Mouse (Mus musculus) liver, postnatal 0 days (tissue): ENCODE data around the gene Lca5l. TPM values are rescaled to one million over a fixed set of nuclear protein-coding genes. Genes with fewer than 3 reads are reported as not detected.

ENCODE experiments used
- ATAC-seq: fragments of 200-750 bp; cut with Nextera tagmentation; 2 replicates; pipeline ENCODE4 v1.8.0; 2017; ENCODE audit warnings: mild to moderate bottlenecking, moderate library complexity
- DNase-seq: peaks from one replicate; pipeline ENCODE4 v3.0.0-alpha.2; 2016
- H3K27ac ChIP-seq: fragments of 300-500 bp; sonication (generic); 2 replicates; pipeline ENCODE4 v1.5.1; 2014; ENCODE audit warnings: antibody characterized with exemption, moderate library complexity, mild to moderate bottlenecking, low read depth
- H3K27me3 ChIP-seq: fragments of 300-500 bp; sonication (generic); 2 replicates; pipeline ENCODE4 v1.6.1; 2014; ENCODE audit warnings: low read length, control low read depth, mixed read lengths; ENCODE audit not compliant: insufficient read depth
- H3K36me3 ChIP-seq: fragments of 300-500 bp; sonication (generic); replicated peaks from 2 replicates; pipeline ENCODE4 v1.6.1; 2014; ENCODE audit warnings: mild to moderate bottlenecking, control low read depth, low read length, moderate library complexity, mixed read lengths; ENCODE audit not compliant: insufficient read depth
- H3K4me1 ChIP-seq: fragments of 300-500 bp; sonication (generic); 2 replicates; pipeline ENCODE4 v1.6.1; 2014; ENCODE audit warnings: antibody characterized with exemption, mild to moderate bottlenecking, control low read depth; ENCODE audit not compliant: insufficient read depth
- H3K4me2 ChIP-seq: fragments of 300-500 bp; sonication (generic); 2 replicates; pipeline ENCODE4 v1.6.1; 2014; ENCODE audit warnings: low read depth, mild to moderate bottlenecking, low read length, moderate library complexity, mixed read lengths
- H3K4me3 ChIP-seq: fragments of 300-500 bp; sonication (generic); 2 replicates; pipeline ENCODE4 v1.5.1; 2014; ENCODE audit warnings: low read depth, low read length
- H3K9ac ChIP-seq: fragments of 300-500 bp; sonication (generic); replicated peaks from 2 replicates; pipeline ENCODE4 v1.6.1; 2014; ENCODE audit warnings: mild to moderate bottlenecking, moderate library complexity
- H3K9me3 ChIP-seq: fragments of 300-500 bp; sonication (generic); 2 replicates; pipeline ENCODE4 v1.6.1; 2016; ENCODE audit warnings: mild to moderate bottlenecking, control low read depth, low read length, mixed read lengths
- CTCF ChIP-seq: sonication (generic); IDR thresholded peaks from 2 replicates; pipeline ENCODE4 v1.5.1; 2016; ENCODE audit warnings: antibody characterized with exemption, low read depth
- EP300 ChIP-seq: IDR thresholded peaks from 2 replicates; pipeline ENCODE4 v1.6.1; 2016; ENCODE audit warnings: antibody characterized with exemption, low read depth, mild to moderate bottlenecking
- WGBS: fragments of 180-500 bp; shearing (Covaris S2); extraction: QIAGEN DNeasy Blood & Tissue Kit; methylation state at CpG from one replicate; pipeline ENCODE4 v1.1.7; 2014; ENCODE audit not compliant: insufficient replicate concordance; 5-methylcytosine and 5-hydroxymethylcytosine counted together
- polyA plus RNA-seq: library from polyadenylated mRNA; unstranded; fragments of >200 nt; fragmentation: Nextera tagmentation; extraction: Ambion mirVana; gene quantifications from 2 replicates; pipeline ENCODE4 v1.2.1, GENCODE M21; 2015

The Lca5l gene
- polyA plus RNA-seq, 1 experiment from 2014 or later = 0.06 TPM

GRCm38 (mm10) chr16:96112769-96113168 lies 79.3 kb downstream of the Lca5l start:
- no peak overlapping the region for H3K4me2 ChIP-seq
- no peaks in the 10 kb centered on the region for H3K9me3 ChIP-seq
- TF ChIP-seq EP300 (no peak), CTCF (peak; percentile 39)
- ATAC-seq = no peak
- H3K9ac ChIP-seq = no peak overlapping the region
- H3K4me1 ChIP-seq = no peaks in the 10 kb centered on the region
- DNase-seq = no peak
- H3K27ac ChIP-seq = no peak overlapping the region
- 48% methylated on average over 2 of the region's 2 CpGs for WGBS
- no peaks in the 10 kb centered on the region for H3K27me3 ChIP-seq
- no peak overlapping the region for H3K4me3 ChIP-seq
- H3K36me3 ChIP-seq = no peaks in the 10 kb centered on the region

GRCm38 (mm10) chr16:96110655-96111345 lies 81.3 kb downstream of the Lca5l start:
- no peaks in the 10 kb centered on the region for H3K9me3 ChIP-seq
- DNase-seq (no peak), ATAC-seq (no peak)
- H3K27me3 ChIP-seq = no peaks in the 10 kb centered on the region
- no peak overlapping the region for H3K4me3 ChIP-seq
- H3K36me3 ChIP-seq = no peaks in the 10 kb centered on the region
- H3K4me1 ChIP-seq = no peaks in the 10 kb centered on the region
- WGBS = 74% methylated on average over 5 of the region's 5 CpGs
- no peak overlapping the region for H3K27ac ChIP-seq
- TF ChIP-seq CTCF (no peak), EP300 (no peak)
- H3K9ac ChIP-seq = no peak overlapping the region
- H3K4me2 ChIP-seq = no peak overlapping the region

- Histone ChIP-seq H3K27ac (peak overlapping the region; percentile 39; the same call in 1 of the 2 replicates), H3K36me3 (no peaks in the 10 kb centered on the region), H3K4me1 (no peaks in the 10 kb centered on the region), H3K9me3 (no peaks in the 10 kb centered on the region), H3K4me3 (no peak overlapping the region), H3K9ac (no peak overlapping the region), H3K4me2 (no peak overlapping the region), H3K27me3 (no peaks in the 10 kb centered on the region)
- WGBS = 41% methylated on average over 4 of the region's 4 CpGs
- ATAC-seq = no peak
- TF ChIP-seq CTCF (no peak), EP300 (no peak)
- DNase-seq = no peak
These were observed 82.4 kb downstream of the Lca5l start for GRCm38 (mm10) chr16:96109673-96110072.

Other genes starting within 250 kb of the Lca5l start
- gene Psmg1, start 201.3 kb downstream of the Lca5l start, polyA plus RNA-seq = 44.1 and 44.9 TPM in 2 replicates
- gene Brwd1, start 109.7 kb downstream of the Lca5l start, polyA plus RNA-seq = 12.3 and 12.8 TPM in 2 replicates
- gene Hmgn1, start 64.5 kb downstream of the Lca5l start, polyA plus RNA-seq = 109 and 113 TPM in 2 replicates
- 5.5 and 6.1 TPM in 2 replicates for gene Wrb, start 46.9 kb downstream of the Lca5l start, polyA plus RNA-seq
- gene Sh3bgr, start 8.2 kb upstream of the Lca5l start, polyA plus RNA-seq = 1.9 TPM in 1 of 2 replicates, not detected in the other
- 0.02 TPM in 1 of 2 replicates, not detected in the other for gene B3galt5, start 43.5 kb upstream of the Lca5l start, polyA plus RNA-seq